Mouse (Mus musculus): ENCODE measurements around the gene Ifngr2. TPM values are rescaled to one million over a fixed set of nuclear protein-coding genes. Genes with fewer than 3 reads are reported as not detected.
A peak's percentile ranks its signal among the peaks of the same experiment; 100 is the strongest.

Ifngr2 gene
- polyA plus RNA-seq, 1 experiment: 18.7 TPM

GRCm38 (mm10) chr16:91586244-91586643, 39.4 kb downstream of the Ifngr2 start:
- Histone ChIP-seq H3K36me3 (ENCODE audit: control insufficient read depth, insufficient read depth) (no peaks in the 10 kb centered on the region), H3K4me2 (ENCODE audit: low read depth) (no peak overlapping the region), H3ac (ENCODE audit: control insufficient read depth, insufficient read length) (no peak overlapping the region), H3K4me3 (no peak overlapping the region), H3K27me3 (ENCODE audit: control insufficient read depth, insufficient read depth, insufficient read length) (no peaks in the 10 kb centered on the region), H3K79me2 (ENCODE audit: control insufficient read depth, insufficient read depth) (no peaks in the 10 kb centered on the region)
- TF ChIP-seq TCF12 (IDR thresholded peaks at IDR 0.05; ENCODE audit: insufficient read depth, poor library complexity, severe bottlenecking) (no peak), TCF3 (IDR thresholded peaks at IDR 0.05; ENCODE audit: insufficient read length, low read depth) (no peak), MAX (IDR thresholded peaks at IDR 0.05; ENCODE audit: low read depth) (no peak), USF1 (IDR thresholded peaks at IDR 0.05; ENCODE audit: low read depth) (no peak), E2F4 (IDR thresholded peaks at IDR 0.05; ENCODE audit: insufficient read depth) (no peak), MYOG (IDR thresholded peaks at IDR 0.05; ENCODE audit: control insufficient read depth in 1 of 3, insufficient read depth in 1 of 3, insufficient read length in 2 of 3, low read depth in 2 of 3) (no peak), SRF (IDR thresholded peaks at IDR 0.05; ENCODE audit: control insufficient read depth, insufficient read length, low read depth) (no peak), MYOD1 (IDR thresholded peaks at IDR 0.05; ENCODE audit: control insufficient read depth in 1 of 3, insufficient read length in 2 of 3, low read depth in 2 of 3) (no peak)

DNA sequence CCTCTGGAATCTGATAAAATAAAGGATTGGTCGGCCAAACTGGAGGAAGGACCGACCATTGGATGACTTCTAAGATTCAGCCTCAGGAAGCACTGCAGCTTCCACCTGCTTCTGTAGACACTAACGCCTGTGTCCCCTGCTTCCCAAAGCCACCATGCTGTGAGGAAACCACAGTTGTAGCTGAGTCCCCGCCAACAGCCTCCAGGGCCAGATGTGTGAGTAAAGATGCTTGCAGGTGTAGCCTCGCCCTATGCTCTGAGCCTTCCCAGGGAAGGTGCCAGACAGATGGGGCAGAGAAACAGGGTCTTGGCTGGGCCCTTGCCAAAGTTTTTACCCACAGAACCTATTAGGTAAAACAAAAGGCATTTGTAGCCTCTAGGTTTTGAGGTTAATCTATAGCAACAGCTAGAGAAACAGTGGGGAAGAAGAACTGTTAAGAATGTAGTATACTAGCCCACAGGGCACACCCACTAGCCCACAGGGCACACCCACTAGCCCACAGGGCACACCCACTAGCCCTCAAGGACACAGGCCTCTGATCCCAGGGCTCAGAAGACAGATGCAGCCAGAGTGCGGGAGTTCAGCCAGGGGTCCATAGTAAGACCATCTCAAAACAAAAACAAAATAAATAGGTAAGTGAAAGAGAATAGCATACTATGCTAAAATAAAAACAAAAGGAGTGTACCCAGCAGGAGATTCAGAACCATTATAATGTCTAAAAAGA, 41.0 kb downstream of the Ifngr2 start:
- Histone ChIP-seq H3K4me3 (no peak overlapping the region), H3K36me3 (ENCODE audit: control insufficient read depth, insufficient read depth) (no peaks in the 10 kb centered on the region), H3K27me3 (ENCODE audit: control insufficient read depth, insufficient read depth, insufficient read length) (no peaks in the 10 kb centered on the region), H3K79me2 (ENCODE audit: control insufficient read depth, insufficient read depth) (no peaks in the 10 kb centered on the region), H3ac (ENCODE audit: control insufficient read depth, insufficient read length) (no peak overlapping the region), H3K4me2 (ENCODE audit: low read depth) (no peak overlapping the region)
- no peak for TF ChIP-seq SRF (IDR thresholded peaks at IDR 0.05; ENCODE audit: control insufficient read depth, insufficient read length, low read depth)
- no peak for TF ChIP-seq REST (IDR thresholded peaks at IDR 0.05; ENCODE audit: insufficient read depth, insufficient read length)
- no peak for TF ChIP-seq USF1 (IDR thresholded peaks at IDR 0.05; ENCODE audit: low read depth)
- peak in 1 of 3 experiments; percentile 29 for TF ChIP-seq MYOG (IDR thresholded peaks at IDR 0.05; ENCODE audit: control insufficient read depth in 1 of 3, insufficient read depth in 1 of 3, insufficient read length in 2 of 3, low read depth in 2 of 3)
- no peak for TF ChIP-seq POLR2AphosphoS2 (IDR thresholded peaks at IDR 0.05; ENCODE audit: insufficient read length, low read depth)

DNA sequence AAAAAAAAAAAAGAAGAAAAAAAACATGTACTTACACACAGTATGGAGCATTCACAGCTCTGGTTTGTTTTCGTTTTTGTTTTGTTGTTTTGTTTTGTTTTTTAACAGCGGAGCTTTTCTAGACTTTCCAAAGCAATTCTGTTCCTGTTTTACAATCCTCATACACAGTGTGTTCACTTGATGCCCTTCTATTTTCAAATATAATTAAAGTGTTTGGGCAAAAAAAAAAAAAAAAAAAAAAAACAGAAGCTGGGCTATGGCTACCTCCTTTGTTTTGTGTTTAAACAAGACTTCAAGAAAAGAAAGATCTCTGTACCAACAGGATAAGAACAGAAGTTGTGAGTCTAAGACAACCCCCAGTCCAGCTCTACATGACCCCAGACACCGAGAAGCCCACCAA, 41.8 kb downstream of the Ifngr2 start:
- Histone ChIP-seq H3K27me3 (ENCODE audit: control insufficient read depth, insufficient read depth, insufficient read length) (no peaks in the 10 kb centered on the region), H3ac (ENCODE audit: control insufficient read depth, insufficient read length) (no peak overlapping the region), H3K36me3 (ENCODE audit: control insufficient read depth, insufficient read depth) (no peaks in the 10 kb centered on the region), H3K4me2 (ENCODE audit: low read depth) (no peak overlapping the region), H3K4me3 (no peak overlapping the region), H3K79me2 (ENCODE audit: control insufficient read depth, insufficient read depth) (no peaks in the 10 kb centered on the region)
- TF ChIP-seq TCF3 (IDR thresholded peaks at IDR 0.05; ENCODE audit: insufficient read length, low read depth) (no peak), TCF12 (IDR thresholded peaks at IDR 0.05; ENCODE audit: insufficient read depth, poor library complexity, severe bottlenecking) (no peak), SRF (IDR thresholded peaks at IDR 0.05; ENCODE audit: control insufficient read depth, insufficient read length, low read depth) (no peak), MYOG (IDR thresholded peaks at IDR 0.05; ENCODE audit: control insufficient read depth in 1 of 3, insufficient read depth in 1 of 3, insufficient read length in 2 of 3, low read depth in 2 of 3) (no peak), REST (IDR thresholded peaks at IDR 0.05; ENCODE audit: insufficient read depth, insufficient read length) (no peak), E2F4 (IDR thresholded peaks at IDR 0.05; ENCODE audit: insufficient read depth) (no peak), MAX (IDR thresholded peaks at IDR 0.05; ENCODE audit: low read depth) (no peak), POLR2A (IDR thresholded peaks at IDR 0.05; ENCODE audit: insufficient read length, low read depth) (no peak), MYOD1 (IDR thresholded peaks at IDR 0.05; ENCODE audit: control insufficient read depth in 1 of 3, insufficient read length in 2 of 3, low read depth in 2 of 3) (no peak), CEBPB (IDR thresholded peaks at IDR 0.05; ENCODE audit: insufficient read depth, poor library complexity, severe bottlenecking) (no peak)

DNA sequence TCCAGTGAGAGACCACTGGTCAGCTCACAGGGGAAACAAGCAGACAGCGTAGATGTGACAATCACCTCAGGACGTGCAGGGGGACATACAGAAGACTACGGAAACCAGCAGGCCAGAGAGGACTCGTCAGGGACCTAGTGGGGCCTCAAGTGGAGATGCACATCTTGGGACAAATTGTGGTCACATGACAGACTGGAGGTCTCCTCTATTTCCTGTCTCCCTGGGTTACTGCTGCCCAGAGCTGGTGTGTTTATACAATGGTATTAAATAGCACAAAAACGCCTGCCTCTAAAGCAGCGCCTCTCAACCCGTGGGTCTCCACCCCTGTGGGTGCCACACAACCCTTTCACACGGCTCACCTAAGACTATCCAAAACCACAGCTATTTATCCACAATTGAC, 45.3 kb downstream of the Ifngr2 start:
- no peaks in the 10 kb centered on the region for H3K27me3 ChIP-seq (ENCODE audit: control insufficient read depth, insufficient read depth, insufficient read length)
- no peak overlapping the region for H3ac ChIP-seq (ENCODE audit: control insufficient read depth, insufficient read length)
- H3K4me3 ChIP-seq: no peak overlapping the region
- H3K79me2 ChIP-seq (ENCODE audit: control insufficient read depth, insufficient read depth): no peaks in the 10 kb centered on the region
- no peak overlapping the region for H3K4me2 ChIP-seq (ENCODE audit: low read depth)
- no peaks in the 10 kb centered on the region for H3K36me3 ChIP-seq (ENCODE audit: control insufficient read depth, insufficient read depth)
- TF ChIP-seq CEBPB (IDR thresholded peaks at IDR 0.05; ENCODE audit: insufficient read depth, poor library complexity, severe bottlenecking) (no peak), USF1 (IDR thresholded peaks at IDR 0.05; ENCODE audit: low read depth) (no peak), POLR2AphosphoS2 (IDR thresholded peaks at IDR 0.05; ENCODE audit: insufficient read length, low read depth) (no peak), TCF12 (IDR thresholded peaks at IDR 0.05; ENCODE audit: insufficient read depth, poor library complexity, severe bottlenecking) (no peak), SRF (IDR thresholded peaks at IDR 0.05; ENCODE audit: control insufficient read depth, insufficient read length, low read depth) (no peak), REST (IDR thresholded peaks at IDR 0.05; ENCODE audit: insufficient read depth, insufficient read length) (no peak), MYOD1 (IDR thresholded peaks at IDR 0.05; ENCODE audit: control insufficient read depth in 1 of 3, insufficient read length in 2 of 3, low read depth in 2 of 3) (no peak), TCF3 (IDR thresholded peaks at IDR 0.05; ENCODE audit: insufficient read length, low read depth) (no peak), MAX (IDR thresholded peaks at IDR 0.05; ENCODE audit: low read depth) (no peak), MYOG (IDR thresholded peaks at IDR 0.05; ENCODE audit: control insufficient read depth in 1 of 3, insufficient read depth in 1 of 3, insufficient read length in 2 of 3, low read depth in 2 of 3) (no peak), E2F4 (IDR thresholded peaks at IDR 0.05; ENCODE audit: insufficient read depth) (no peak), POLR2A (IDR thresholded peaks at IDR 0.05; ENCODE audit: insufficient read length, low read depth) (no peak)

- Histone ChIP-seq H3K27me3 (ENCODE audit: control insufficient read depth, insufficient read depth, insufficient read length) (no peaks in the 10 kb centered on the region), H3ac (ENCODE audit: control insufficient read depth, insufficient read length) (no peak overlapping the region), H3K36me3 (ENCODE audit: control insufficient read depth, insufficient read depth) (no peaks in the 10 kb centered on the region), H3K4me2 (ENCODE audit: low read depth) (no peak overlapping the region), H3K4me3 (no peak overlapping the region), H3K79me2 (ENCODE audit: control insufficient read depth, insufficient read depth) (no peaks in the 10 kb centered on the region)
- TF ChIP-seq E2F4 (IDR thresholded peaks at IDR 0.05; ENCODE audit: insufficient read depth): no peak
- TF ChIP-seq POLR2AphosphoS2 (IDR thresholded peaks at IDR 0.05; ENCODE audit: insufficient read length, low read depth): no peak
- no peak for TF ChIP-seq CEBPB (IDR thresholded peaks at IDR 0.05; ENCODE audit: insufficient read depth, poor library complexity, severe bottlenecking)
- TF ChIP-seq MYOG (IDR thresholded peaks at IDR 0.05; ENCODE audit: control insufficient read depth in 1 of 3, insufficient read depth in 1 of 3, insufficient read length in 2 of 3, low read depth in 2 of 3): no peak
- TF ChIP-seq TCF3 (IDR thresholded peaks at IDR 0.05; ENCODE audit: insufficient read length, low read depth): no peak
- no peak for TF ChIP-seq REST (IDR thresholded peaks at IDR 0.05; ENCODE audit: insufficient read depth, insufficient read length)
- no peak for TF ChIP-seq POLR2A (IDR thresholded peaks at IDR 0.05; ENCODE audit: insufficient read length, low read depth)
- TF ChIP-seq TCF12 (IDR thresholded peaks at IDR 0.05; ENCODE audit: insufficient read depth, poor library complexity, severe bottlenecking): no peak
- no peak for TF ChIP-seq USF1 (IDR thresholded peaks at IDR 0.05; ENCODE audit: low read depth)
- no peak for TF ChIP-seq MYOD1 (IDR thresholded peaks at IDR 0.05; ENCODE audit: control insufficient read depth in 1 of 3, insufficient read length in 2 of 3, low read depth in 2 of 3)
- no peak for TF ChIP-seq SRF (IDR thresholded peaks at IDR 0.05; ENCODE audit: control insufficient read depth, insufficient read length, low read depth)
- TF ChIP-seq MAX (IDR thresholded peaks at IDR 0.05; ENCODE audit: low read depth): no peak
These were observed 46.4 kb downstream of the Ifngr2 start for GRCm38 (mm10) chr16:91593262-91593661.

Data from myocyte (in vitro differentiated cells).